Mouse (Mus musculus) adrenal gland, postnatal 14 days (tissue): ENCODE data around the gene Myl9. TPM values are rescaled to one million over a fixed set of nuclear protein-coding genes. Genes with fewer than 3 reads are reported as not detected.

Experiments used
- DNase-seq: peaks from one replicate; pipeline ENCODE4 v3.0.0; 2021; ENCODE audit warnings: mixed read lengths
- long read RNA-seq, 2 experiments: library from polyadenylated mRNA; stranded (forward); transcript quantifications; one replicate each; pipeline ENCODE4 v2.0.0; 2021
- total RNA-seq: library from RNA; stranded (reverse); gene quantifications from 2 replicates; pipeline ENCODE4 v1.2.3, GENCODE M21; 2021

Myl9 gene
- 54.6 and 70.5 TPM in 2 replicates for total RNA-seq
- long read RNA-seq, experiment 1, transcript Myl9-201 (4 exons, 1,128 nt): major isoform, 54 of 67 reads
- long read RNA-seq, experiment 1, partial matches to known transcripts: 8 of 67 reads
- long read RNA-seq, experiment 1, other reads (novel, unspliced or antisense): 5 of 67 reads
- long read RNA-seq, experiment 2, transcript Myl9-201 (4 exons, 1,128 nt): major isoform, 41 of 52 reads
- long read RNA-seq, experiment 2, partial matches to known transcripts: 7 of 52 reads
- long read RNA-seq, experiment 2, other reads (novel, unspliced or antisense): 4 of 52 reads

DNA sequence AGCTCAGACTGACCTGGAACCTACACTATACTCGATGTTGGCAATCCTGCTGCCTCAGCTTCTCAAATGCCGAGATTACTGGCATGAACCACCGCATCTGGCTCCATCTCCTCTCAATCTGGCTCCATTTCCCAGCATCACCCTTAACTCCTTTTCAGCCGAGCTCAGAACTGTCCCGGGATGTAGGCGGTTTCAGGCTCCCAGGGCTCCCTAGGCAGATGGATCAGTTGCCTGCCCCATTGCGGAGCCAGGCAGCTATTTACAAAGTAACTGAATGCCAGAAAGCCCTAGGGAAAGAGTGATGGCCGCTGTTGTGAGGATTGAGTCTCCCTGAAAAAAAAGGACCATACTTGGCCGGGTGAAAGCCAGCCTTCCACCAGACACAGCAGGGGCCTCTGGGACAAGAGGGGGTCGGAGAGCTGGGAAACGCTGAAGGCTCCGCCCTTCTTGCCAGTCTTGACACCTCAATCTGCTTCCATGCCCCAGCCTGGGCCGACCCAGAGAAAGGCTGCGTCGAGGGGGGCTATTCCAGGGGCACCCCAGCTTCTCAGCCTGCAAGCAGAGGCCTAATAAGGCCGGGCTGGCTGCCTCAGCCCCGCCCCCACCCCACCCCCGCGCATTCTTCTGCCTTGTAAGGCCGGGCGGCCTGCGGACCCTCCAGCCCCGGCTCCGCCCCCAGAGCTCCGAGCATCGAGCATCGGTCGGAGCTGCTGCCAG, at the start of gene Myl9:
TSS of gene Myl9 (plus strand) at position 683 of the 717 bp plus-strand sequence.
- peak; percentile 37 for DNase-seq

DNA sequence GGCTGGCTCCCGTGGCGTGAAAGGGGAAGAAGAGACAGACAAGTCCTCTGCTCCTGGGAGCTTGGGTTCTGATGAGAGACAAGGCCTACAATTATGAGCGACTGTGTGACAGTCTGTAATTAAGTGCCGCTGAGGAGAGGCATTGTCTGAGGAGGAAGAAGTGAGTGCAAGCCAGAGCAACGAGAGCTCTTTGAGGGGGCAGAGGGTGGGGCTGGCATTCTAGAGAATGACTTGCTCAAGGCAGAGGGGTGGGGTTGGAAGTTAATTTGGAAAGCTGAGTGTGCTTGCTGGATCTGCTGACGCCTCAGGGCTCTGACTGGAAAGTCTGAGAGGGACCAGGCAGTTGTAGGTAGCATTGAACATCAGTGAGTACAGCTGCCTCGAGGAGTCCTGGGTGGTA, 48.9 kb upstream of the Myl9 start:
- no peak for DNase-seq

DNA sequence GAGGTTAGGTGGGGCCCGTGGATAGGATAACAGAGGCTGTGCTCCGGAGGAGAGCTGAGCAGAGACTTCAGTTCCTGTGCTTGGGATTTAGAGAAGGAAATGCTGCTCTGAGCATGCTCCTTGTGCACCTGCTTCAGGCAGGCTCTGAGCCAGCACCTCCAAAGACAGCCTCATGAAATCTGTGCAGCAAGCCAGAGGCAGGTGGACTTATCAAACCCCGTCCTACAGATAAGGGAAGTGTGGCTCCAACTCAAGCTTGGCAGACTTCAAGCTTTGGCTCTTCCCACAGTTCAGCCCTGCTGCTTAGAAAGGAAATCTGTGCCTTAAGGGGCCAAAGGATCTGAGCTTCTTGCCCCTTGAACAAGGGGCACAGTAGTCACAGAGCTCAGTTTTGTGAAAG, 48.3 kb upstream of the Myl9 start:
- DNase-seq: no peak

DNA sequence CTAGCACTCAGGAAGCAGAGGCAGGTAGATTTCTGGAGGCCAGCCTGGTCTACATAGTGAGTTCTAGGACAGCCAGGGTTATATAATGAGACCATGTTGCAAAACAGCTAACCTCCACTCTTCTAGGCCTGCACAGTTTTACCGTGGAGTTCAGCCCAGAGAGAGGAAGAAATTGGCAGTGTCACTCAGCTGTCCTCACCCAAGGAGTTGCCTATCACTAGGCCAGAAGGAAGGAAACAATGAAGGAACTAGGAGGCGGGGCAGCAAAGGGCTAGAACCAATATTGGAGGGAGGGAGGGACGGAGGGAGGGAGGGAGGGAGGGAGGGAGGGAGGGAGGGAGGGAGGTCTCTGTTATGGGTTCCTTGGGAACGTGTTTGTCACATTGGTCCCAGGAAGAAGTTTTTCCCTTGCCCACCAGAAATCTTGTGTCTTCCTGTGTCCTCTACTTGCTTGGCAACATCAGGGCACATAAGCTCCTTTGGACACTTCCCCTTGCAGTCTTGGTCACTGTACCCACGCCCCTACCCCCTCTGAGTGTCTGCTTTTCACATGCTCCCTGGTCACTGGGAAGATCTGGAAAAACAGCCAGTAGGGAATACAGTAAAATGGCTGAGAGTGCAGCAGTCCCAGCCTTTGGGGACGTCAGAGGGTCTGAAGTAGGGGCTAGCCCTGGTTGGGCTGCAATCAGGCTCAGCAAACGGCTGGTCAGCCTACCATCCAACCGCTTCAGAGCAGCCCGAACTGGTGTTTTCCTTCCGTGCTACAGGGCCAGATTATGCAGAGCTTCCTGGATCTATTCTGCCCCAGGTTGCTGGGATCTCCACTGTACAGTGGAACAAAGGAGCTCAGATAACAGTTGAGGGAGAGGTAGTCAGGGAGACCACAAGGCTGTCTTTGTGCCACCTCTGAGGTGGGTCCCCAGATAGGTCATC, 45.4 kb upstream of the Myl9 start:
- DNase-seq: peak; percentile 18

DNA sequence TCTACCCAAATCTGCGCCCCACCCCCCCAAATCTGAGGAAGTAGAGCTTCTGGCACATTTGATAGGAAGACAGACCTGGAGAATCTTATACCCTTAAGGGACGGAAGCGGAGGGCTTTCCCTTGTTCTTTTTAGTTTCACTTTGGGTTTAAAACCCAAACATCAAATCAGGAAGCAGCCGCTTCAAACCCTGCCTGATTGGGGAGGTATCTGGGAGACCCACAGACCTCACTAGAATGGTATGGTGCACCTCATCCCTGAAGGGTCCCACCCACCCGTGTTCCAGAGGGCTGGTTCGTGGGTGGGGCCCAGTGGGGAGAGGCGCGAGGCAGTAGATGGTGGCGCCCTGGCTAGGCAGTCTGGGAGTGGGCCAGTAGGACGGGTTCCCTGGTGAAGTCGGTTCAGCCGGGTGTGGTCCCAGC, 44.7 kb upstream of the Myl9 start:
- DNase-seq: peak; percentile 39

DNA sequence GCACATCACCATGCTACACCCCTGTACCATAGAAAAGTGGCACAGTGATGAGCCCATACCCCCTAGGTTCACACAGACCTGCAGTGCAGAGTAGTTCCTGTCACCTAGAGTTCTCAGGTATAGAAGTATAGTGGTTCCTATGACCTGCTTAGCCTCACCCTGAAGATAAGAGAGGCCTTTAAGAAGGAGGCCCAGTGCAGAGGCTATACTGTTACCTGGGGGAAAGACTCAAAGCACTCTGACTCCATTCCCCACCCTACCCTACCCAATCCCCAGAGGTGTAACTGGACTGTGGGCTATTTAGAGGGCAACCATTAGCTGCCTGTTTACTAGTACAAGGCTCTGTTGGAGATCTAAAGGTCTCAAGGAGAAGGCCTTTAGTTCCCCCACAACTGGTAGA, 43.6 kb upstream of the Myl9 start:
- DNase-seq: no peak

DNA sequence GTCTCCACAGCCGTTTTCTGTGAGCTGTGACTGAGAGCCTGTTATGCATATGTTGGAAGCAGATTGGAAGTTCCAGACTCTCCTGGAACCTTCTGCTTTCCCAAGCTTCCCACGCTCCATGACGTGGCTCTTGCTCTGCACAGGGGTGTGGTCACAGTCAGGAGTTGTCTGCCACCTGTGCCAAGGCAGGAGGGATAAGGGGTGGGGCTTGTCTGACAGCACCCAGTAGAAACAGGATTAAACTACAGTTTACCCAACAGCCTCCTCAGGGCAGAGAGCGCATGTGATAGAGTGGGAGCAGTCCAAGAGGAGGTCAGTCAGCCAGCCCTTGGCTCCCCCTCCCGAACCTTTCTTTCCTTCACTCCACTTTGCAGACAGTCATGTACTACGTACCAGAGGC, 43.1 kb upstream of the Myl9 start:
- DNase-seq: peak; percentile 79

DNA sequence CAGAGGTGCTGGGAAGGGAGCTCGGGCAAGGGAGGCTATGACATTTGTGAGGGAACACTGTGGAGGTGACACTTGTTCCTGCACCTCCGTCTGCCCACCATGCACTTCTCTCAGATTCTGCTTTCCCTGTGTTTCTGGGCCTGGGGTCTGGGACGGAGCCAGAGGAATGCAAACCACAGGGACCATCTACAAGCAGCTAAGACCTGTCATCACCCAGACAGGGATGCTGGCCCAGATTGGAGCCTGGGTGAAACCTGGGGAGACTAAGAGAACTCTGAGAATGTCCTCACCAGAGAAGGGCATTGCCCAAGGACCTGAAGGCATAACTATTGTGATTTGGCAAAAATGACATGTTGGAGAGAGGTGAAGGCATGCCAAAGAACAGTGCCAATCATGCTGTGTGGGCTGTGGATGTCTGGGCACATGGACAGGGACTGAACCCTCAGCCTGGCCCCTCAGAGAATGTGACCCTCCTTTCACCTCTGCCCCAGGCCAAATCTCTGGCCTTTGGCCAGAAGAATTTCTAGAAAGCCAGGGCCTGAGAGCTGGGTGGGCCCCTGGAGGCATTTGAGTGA, 39.4 kb upstream of the Myl9 start:
- peak; percentile 25 for DNase-seq

DNA sequence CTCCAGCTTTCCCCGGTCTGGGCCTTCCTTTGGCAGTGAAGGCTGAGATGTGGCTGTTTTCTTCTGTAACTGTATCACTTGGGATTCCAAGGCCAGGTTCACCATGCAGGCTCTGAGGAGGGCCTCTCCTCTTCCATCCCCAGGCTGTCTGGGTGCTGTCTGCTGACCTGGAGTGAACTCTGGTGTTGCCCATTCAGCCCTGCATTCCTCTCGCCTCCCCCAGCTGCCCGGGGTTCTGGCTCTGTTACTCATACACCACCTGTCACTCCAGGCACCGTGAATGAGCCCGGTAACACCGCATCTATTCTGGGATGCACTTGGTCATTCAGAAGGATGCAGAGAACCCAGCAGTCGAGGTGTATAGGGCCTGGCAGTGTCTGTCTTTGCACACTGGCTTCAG, 38.4 kb upstream of the Myl9 start:
- peak; percentile 31 for DNase-seq

DNA sequence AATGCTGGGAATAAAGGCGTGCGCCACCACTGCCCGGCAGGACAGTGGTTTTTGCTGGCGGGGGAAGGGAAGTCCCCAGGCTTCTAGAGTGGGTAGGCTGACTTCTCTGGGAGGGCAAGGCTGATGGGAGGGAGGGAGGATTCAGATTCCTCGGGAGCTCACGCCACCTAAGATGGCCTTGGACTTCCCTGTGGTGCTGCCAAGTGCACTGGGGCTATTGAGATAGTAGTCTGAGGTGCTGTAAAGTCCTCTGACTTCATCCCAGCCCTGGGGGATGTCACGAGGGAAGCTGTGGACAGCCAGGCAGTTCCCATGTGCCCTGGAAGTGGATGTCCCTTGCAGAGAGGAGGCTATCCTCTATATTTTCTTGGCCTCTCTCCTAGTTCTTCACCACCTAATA, 37.2 kb upstream of the Myl9 start:
- peak; percentile 75 for DNase-seq

DNA sequence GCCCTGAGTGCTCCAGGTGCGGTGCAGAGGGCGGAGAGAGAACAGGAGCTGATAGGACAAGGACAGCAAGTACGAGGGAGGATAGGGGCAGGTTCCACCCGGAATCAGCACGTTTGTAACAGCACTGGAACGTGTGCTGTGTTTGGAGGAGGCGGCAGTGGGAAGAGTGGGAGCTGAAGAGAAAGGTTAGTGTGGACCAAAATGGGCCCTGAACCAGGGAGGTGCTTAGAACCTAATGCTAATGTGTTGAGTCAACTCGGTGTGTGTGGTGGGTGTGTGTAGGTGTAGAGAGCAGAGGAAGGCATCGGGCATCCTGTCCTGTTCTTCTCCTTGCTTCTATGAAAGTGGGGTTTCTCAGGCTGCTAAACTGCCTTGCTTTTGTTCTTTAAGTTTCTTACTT, 34.0 kb upstream of the Myl9 start:
- DNase-seq: no peak

DNA sequence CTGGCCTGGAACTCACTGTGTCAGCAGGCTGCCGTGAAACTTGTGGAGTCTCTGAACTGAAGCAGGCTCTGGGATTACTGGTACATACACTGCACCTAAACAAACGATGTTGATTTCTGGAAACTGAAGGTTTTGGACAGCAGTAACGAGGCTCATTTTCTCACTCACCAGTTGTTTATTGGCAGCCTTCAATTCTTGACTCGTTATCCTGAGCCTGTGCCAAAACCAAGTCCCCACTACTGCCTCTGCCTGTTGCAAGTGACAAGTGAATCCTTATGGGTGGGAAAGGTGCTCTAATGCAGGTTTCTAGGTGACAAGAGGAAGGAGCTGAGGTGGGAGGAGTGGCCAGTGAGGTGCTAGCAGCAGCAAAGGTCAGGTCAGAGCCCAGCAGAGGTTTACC, 33.2 kb upstream of the Myl9 start:
- no peak for DNase-seq

DNA sequence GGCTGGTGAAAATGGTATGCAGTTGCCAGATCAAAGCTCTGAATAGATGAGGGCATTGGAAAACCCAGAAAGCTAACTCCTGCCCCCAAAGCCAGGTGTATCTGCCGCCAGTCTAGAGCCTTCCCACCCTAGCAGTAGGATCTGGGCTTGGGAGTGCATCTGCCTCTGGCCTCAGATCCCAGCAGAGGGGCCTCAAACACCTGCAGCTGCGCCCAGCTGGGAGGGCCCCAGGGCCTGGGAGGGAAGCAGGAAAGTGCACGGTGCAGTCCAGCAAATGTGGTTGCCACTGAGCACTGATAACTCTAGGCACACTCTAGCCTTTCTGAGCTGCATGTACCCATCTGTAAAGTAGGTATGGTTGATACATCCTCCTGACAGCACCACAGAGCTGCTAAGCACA, 32.0 kb upstream of the Myl9 start:
- no peak for DNase-seq

DNA sequence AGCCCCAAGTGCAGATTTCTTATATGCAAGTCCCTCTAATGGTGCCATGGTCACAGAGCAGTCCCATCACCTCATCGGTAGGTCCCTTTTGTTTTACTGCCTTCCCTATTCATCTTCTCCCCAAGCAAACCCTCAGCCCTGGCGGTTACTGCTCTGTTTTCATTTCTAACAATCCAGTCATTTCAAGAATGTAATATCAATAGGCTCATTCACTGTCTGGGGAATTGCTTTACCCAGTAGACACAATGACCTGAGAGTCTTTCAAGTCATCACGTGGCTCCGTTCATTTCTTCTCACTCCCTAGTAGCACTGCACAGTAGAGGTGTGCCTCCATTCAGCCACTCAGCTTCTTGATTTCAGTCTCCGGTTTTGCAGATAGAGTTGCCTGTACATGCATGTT, 30.8 kb upstream of the Myl9 start:
- no peak for DNase-seq

DNA sequence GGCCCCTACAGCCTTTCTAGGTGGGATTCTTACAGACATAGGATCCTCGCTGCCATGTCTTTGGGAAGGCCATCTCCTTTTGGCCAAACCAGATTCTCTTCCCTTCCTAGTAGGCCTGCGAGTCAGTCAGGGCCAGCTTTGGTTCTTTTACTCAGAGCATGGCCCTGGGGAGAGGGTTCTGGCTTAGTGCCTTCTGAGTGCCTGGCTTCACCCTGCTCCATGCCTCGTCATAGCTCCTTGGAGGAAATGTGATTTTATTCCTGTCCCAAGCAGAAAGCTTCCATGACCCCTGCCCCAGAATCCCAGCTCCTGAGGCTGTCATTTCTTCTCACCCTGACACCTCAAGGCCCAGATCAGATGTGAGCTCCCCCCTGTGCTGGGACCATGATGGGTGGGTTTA, 27.9 kb upstream of the Myl9 start:
- DNase-seq: peak; percentile 77

DNA sequence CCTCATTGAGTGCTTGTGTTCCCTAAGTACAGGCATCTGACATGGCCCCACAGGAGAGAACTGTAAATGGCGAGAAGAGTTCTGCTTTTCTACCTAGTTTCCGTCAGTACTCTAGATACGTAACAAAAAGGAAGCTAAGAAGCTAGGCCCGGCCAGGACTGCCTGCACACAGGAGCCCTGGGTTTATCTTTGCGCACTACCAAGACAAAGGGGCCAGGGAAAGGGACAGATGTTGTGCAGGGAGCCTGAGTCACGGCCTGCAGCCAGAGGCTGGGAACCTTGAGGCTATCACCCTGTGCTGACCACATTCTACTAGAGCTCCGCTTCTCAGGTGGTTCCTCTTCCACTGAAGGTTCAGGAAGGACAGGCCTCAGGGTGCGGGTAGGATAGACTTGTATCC, 25.5 kb upstream of the Myl9 start:
- DNase-seq: no peak

DNA sequence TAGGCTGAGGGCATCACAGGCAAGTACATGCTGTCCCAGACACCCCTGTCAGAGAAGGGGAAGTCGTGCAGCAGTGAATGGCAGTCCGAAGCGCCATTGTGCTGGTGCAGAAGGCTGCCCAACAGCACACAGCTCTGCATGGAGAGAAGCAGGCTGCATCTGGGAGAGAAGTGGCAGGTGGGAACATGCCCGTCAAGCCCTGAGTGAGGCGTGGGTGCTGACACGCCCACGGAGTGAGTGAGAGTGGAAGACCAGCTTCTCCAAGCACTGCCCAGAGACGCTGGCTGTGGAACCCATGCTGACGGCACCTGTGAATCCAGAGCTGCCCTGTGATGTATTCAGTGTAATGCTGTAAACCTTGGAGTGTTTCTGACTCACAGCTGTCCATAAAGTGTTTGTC, 18.3 kb upstream of the Myl9 start:
- DNase-seq: no peak

DNA sequence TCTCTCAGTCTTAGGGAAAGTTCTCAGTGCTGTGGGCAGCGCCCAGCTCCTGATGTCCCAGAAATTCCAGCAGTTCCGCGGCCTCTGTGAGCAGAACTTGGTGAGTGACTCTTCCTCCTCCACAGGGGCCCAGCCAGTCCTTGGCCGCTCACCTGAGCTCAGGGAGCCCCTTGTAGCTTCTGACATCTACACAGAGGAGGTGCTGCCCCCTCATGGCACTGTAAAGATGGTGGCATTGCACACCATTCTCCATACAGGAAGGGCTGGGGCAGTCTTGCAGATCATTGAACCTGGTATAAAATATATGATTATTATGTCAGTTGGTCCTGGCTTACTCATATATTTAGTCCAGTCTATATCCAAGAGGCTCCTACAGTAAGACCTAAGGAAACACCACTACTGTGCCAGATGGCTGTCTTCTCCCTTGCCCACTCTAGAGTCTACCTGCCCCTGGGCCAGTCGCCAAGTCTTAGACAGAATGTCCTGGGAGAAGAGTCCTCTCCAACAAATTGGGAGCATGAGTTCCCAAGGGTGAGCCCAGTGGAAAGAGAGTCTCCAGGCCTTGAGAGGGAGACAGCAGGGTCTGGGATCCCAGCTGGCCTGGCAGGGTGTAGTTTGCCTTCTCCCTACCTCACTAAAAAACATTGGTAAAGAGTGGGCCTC, 14.2 kb upstream of the Myl9 start:
- DNase-seq: no peak

DNA sequence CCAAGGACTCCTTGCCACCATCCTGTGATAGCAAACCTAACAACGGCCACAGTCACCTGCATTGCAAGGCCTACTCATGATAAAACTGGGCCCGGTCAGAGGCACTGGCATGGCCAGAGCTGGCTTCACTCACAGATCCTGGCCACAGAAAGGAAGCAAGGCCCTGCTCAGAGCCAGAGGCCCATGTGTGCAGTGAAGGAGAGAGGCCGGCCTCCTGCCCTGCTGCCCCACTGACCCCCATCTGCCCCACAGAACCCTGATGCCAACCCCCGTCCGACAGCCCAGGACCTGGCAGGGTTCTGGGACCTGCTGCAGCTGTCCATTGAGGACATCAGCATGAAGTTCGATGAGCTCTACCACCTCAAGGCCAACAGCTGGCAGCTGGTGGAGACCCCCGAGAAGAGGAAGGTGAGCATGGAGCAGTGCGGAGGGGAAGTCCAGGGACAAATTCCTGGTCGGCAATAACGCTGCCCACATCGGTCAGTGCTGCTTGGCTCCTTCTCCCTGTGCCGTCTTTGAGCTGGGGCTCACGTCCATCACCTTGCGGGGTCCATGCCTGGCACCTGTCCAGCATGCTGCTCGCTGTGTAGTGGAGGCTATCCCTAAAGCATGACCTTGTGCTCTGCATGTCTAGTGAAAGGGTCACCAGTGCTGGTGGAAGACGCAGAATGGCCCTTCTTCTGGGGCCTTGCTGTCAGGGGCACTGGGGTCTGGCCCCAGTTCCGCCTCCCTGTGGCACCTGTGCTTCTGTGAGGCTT, 13.5 kb upstream of the Myl9 start:
- DNase-seq: no peak

DNA sequence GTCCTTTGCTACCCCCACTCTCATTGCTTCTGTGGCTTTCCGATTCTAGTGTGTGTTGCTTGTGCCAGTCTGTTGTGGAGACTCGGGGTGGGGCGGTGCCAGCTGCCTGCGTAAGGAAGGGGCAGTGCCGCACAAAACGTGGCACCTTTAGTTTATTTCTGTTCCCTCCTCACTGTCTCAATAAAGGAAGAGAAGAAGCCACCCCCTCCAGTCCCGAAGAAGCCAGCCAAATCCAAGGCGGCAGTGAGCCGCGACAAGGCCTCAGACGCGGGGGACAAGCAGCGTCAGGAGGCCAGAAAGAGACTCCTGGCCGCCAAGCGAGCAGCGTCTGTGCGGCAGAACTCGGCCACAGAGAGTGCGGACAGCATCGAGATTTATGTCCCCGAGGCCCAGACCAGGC, 12.7 kb upstream of the Myl9 start:
- DNase-seq: peak; percentile 56

DNA sequence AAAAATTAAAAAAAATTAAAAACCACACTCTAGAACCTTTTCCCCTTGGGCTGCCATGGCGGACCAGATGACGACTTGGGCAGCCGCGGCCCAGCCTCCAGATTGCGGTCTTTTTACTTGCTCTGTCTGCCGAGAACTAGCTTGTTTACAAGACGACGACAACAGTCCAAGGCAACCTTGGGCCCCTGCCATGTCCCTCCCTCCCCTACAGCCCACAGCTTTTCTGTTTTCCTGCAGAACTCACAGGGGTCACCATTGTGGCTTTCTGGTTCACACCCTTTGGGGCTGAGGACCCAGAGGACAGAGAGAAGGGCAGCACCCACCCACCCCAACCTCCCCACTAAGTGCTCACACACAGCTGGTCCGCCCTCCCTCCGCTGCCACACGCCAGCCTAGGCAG, 12.1 kb upstream of the Myl9 start:
- DNase-seq: peak; percentile 88
